Mouse (Mus musculus) frontal cortex, postnatal 10 days (tissue): ENCODE data around the gene Csad.

ENCODE experiments used
- DNase-seq, 2 experiments: peaks; one replicate each; pipeline ENCODE4 v3.0.0; 2022; ENCODE audit warnings: low spot score in 2 of 2, mixed read lengths in 1 of 2

The Csad gene

GRCm38 (mm10) chr15:102202971-102203834, 1.3 kb downstream of the Csad start, which contains the start of gene Zfp740:
TSS of gene Zfp740 (plus strand) at chr15:102203249.
- peak; percentile 93 to 95 for DNase-seq

GRCm38 (mm10) chr15:102198841-102199240, 5.7 kb downstream of the Csad start:
- DNase-seq, result no peak

GRCm38 (mm10) chr15:102195373-102195772, 9.2 kb downstream of the Csad start:
- no peak for DNase-seq

GRCm38 (mm10) chr15:102194439-102194838, 10.1 kb downstream of the Csad start:
- DNase-seq, result no peak

DNA sequence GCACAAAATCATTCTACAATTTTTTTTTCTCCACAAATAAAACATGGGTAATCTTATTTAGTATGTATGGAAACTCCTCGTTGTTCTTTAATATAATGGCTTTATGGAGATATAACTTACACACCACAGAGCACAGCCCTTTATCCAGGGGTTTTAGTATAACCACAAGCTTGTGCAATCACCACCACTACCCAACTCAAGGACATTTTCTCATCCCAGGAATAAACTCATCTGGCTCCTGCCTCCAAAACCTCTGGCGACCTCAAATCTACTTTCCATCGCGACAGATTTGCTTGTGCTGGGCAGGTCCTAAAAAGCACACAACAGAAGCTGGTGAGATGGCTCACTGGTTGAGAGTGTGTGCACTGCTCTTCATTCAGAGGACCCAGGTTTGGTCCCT, 10.9 kb downstream of the Csad start:
- no peak for DNase-seq

DNA sequence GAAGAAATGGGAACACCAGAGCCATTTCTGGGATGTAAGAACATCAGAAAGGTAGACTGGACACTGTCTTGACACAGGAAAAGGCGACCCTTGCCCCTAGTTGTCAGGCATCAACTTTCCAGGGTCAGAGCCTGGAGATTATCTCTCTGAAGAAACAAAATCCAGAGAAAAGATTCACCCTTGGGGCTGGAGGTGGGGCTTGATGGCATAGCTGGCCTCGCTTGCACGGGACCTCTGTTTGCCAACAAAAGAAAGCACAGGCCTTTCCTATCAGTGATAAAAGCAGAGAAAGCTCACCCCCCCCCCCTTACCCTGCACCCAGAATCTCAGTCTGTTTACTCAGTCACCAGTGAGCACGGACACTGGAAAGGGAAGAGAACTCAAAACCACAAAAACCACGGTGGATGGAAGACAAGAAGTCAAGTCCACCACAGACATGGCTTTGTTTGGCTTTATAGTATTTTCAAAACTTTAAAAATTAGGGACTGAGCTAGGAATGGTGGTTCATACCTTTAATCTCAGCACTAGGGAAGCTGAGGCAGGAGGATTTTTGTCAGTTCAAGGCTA, 11.6 kb downstream of the Csad start:
- no peak for DNase-seq

GRCm38 (mm10) chr15:102192271-102192812, 12.2 kb downstream of the Csad start:
- no peak for DNase-seq

DNA sequence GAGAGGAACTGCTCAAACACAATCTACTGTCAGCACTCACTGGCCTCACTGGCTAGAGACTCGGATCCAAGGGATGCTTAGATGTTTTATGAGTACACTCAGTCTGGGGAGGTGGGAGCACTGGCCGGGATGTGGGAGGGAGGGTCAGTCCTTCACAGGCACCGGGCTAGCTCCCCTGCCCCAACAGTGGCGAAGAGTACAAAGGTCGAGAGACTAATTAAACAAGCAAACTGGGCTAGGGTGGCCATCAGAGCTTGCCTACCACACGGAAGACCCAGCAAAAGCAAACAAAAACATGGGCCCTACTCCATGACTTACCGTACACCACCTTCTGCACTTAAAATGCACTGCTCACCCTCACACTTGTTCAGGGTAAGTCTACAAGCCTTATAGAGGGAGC, 12.8 kb downstream of the Csad start:
- DNase-seq, result no peak

DNA sequence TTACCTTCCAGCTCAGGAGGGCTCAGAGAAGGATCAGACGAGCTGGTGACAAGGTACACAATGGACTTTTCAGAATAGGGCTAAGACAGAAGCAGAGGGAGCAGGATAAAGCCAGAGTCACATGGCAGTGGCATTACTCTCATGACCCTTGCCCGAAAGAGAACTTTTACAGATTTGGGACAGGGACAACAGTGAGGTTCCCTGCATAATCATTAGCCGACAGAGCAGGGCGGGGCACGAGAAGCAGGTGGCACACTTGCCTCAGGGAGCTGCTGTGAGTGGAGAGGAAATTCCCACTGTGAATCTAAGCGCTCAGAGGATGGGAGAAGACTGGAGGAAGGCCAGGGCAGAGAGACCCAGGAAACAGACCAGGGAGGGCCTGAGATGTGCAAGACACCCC, 15.6 kb downstream of the Csad start:
- DNase-seq, result no peak

DNA sequence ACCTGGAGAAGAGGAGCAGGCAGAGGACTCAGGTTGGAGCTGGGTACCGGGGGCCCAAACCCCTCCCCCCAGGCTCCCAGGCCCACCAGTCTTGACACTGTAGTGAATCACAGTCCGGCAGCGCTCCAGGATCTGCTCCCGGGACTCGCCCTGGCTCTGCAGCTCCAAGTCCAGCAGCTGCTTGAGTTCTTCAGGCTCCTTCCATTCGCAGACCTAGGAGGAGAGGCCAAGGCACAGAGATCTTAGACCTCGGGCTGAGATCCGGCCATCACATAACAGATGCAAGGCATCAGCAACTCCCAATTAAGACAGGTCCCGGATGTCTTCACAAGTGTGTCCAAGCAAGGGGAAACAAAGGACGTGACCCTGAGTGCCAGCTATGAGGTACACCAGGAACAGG, 16.4 kb downstream of the Csad start:
- DNase-seq, result no peak

DNA sequence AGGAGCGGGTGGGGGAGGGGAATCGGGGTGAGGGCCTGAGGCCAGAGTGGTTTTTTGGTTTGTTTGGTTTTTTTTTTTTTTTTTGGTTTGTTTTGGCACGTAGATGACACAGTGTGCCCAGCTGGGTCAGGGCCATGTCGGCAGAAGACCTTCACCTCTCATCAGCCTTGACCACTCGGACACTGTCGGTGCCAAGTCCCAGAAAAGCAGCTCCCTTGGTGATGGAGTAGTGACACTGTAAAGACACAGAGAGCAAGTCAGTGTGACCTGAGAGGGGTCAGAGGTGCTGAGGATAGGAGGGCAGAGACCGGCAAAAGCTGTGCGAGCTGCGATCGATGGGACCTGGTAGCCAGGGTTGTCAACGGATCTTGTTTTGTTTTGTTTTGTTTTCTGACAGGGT, 18.3 kb downstream of the Csad start:
- no peak for DNase-seq

DNA sequence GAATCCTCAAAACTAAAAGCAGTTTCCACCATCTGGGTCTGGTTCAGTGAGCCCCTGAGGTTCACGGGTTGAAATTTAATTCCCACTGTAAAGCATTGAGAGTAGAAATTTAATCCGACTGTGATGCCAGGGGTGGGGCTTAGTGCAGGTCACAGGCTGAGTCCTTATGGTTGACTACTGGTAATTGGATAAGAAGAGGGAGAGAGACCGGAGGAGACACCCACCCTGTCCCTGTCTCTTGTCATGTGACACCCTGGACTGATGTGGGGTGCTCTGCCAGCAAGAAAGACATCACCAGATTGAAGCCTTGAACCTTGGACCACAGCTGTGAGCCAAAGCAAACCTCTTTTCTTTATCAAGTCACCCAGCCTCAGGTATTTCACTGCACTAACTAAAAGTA, 21.4 kb downstream of the Csad start:
- DNase-seq, result no peak

DNA sequence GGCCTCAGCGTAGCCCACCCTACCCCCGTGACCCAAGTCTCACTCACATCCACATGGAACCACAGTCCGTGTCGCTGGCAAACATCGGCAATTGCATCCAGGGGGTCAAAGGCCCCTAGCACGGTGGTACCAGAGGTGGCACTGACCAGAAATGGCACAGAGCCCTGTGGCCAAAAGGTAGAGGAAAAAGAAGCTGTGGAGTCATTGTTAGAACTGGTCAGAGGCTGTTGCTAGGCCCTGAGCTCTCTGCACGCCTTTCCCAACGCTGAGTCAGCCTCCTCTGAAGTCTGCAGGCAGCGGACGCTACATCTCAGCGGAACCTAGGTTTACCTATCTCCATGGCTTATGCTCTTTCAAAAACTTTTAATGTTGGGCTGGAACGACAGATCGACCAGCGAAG, 24.6 kb downstream of the Csad start:
- DNase-seq, result no peak

DNA sequence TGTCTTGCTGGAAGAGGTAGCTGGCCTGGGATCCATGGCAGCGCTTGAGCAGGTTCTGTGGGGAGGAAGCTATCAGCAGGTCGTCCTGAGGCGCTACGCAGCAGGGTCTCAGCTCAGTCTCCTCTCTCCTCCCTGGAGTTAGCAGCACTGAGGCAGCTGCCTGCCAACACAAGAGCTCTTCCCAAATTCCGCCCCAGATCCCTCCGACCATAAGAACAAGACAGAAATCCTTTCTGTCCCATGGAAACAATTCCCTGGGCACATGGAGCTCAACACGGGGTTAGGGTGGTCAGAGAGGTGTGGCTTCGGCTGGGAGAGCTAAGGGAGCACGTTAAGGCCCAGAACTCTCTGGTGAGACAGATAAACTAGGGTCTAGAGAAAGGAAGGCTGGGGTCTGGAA, 25.4 kb downstream of the Csad start:
- DNase-seq, result no peak

- peak in 1 of 2 experiments; percentile 62 for DNase-seq
Observed at GRCm38 (mm10) chr15:102178279-102178678, 26.2 kb downstream of the Csad start.

- no peak for DNase-seq
Observed at GRCm38 (mm10) chr15:102177417-102177816, 27.1 kb downstream of the Csad start.

DNA sequence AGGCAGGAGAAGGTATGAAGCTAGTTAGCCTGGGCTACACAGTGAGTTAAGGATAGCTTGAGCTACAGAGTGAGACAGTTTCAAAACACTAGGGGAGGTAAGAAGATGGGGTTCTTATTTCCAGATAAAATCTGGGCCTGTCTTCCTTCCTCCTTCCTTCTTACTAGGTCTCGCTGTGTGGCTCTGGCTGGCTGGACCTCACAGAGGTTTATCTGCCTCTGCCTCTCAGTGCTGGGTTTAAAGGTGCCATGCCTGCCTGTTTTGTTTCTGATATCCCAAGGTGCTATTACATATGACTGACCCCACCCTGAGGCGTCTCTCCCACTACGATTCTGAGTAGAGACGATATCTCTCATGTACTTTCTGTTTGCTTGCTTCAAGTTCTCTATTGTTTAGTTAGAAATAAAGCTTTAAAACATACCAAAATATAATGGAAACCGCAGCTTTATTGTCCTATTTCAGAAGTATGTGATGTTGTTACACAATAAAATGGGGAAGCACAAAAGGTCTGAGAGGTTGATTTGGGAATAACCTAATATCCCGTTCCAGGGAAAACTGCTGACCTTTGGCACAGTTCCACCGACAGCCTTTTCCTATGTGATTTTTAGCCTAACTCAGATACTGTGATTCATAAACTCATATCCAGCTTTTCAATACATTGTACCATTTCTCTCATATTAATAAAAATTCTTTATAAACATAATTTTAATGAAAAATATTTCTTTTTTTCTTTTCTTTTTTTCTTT, 27.8 kb downstream of the Csad start:
- DNase-seq, result no peak

- DNase-seq, result no peak
Observed at GRCm38 (mm10) chr15:102175736-102176319, 28.7 kb downstream of the Csad start.

DNA sequence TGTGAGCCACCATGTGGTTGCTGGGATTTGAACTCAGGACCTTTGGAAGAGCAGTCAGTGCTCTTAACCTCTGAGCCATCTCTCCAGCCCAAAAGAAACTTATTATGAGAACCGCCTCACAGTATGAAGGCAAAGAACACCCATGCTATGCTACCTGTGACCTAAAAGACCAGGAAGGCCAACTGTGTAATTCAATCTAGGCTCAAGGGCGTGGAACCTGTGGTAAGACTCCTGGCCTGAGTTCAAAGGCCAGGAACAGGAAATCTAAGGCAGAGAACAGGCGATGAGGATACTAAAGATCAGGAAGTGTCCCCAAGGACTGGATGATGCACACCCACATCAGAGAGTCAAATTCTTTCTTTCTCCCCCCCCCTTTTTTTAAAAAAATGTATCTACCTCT, 30.9 kb downstream of the Csad start:
- no peak for DNase-seq

DNA sequence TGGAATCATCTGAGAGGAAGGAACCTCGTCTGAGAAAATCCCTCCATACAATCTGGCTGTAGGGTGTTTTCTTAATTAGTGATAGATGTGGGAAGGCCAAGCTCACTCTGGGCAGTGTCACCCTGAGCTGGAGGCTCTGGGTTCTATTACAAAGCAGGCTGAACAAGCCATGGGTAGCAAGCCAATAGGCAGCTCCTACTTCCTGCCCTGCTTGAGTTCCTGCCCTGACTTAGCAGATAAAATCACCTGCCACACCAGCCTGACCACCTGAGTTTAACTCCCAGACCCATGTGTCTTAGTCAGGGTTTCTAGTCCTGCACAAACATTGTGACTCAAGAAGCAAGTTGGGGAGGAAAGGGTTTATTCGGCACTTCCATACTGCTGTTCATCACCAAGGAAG, 35.5 kb downstream of the Csad start:
- no peak for DNase-seq

DNA sequence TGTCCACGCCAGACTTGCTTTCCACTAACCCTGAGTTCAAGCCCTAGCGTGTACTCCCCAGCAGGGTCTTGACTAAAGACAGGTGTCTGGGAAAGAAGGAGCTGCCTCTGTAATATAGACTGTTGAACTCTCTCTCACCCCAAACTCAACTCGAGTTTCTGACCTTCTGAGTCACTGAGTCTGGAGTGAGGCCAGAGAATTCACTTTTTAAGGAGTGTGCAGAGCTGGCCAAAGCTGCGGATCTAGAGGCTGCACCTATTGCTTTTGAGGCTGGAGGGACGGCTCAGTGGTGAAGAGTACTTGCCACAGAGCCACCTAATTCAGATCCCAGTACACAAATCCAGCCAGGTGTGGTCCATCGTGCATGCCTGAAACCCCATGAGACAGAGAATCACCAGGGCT, 36.9 kb downstream of the Csad start:
- DNase-seq, result no peak

GRCm38 (mm10) chr15:102165468-102166100, 38.9 kb downstream of the Csad start:
- DNase-seq, result no peak
